Mouse (Mus musculus) spleen, adult 2 months (tissue): ENCODE measurements around the gene Auts2.

ENCODE experiments used
- CTCF ChIP-seq: fragments of 200-500 bp; IDR thresholded peaks from 2 replicates; pipeline ENCODE4 v1.5.1; 2011; ENCODE audit warnings: mild to moderate bottlenecking, inconsistent platforms; ENCODE audit not compliant: insufficient read depth, insufficient read length, insufficient replicate concordance; ENCODE audit errors: extremely low read depth
- POLR2A ChIP-seq: fragments of 200-500 bp; IDR thresholded peaks from 2 replicates; pipeline ENCODE4 v1.6.1; 2011; ENCODE audit warnings: low read depth, low read length, inconsistent platforms

DNA sequence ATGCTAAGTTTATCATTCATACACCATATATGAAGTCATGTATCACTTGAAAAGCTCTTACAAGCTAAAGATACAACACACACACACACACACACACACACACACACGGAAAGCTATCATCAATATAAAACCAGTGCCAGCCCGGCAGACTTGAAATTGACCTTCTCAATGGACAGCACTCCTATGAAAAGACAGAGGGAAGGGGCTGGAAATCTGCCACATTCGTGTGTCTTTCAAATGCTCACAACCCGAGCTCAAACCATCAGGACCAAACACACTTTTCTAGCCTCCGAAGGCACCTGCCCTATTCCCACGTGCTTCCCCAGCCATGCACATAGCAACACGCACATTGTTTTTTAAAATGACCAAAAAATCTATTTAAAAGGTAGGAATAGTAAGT is 308.7 kb downstream of the Auts2 start:
- TF ChIP-seq POLR2A (no peak), CTCF (no peak)
